Mouse (Mus musculus) testis, postnatal 14 days (tissue): ENCODE results near the gene Tmsb15b2.
A peak's percentile ranks its signal among the peaks of the same experiment; 100 is the strongest.
"Not testable (repeated sequence)": the region's sequence is repeated elsewhere in the genome, so short reads cannot be mapped to it uniquely, and the experiment has no call there.

Experiments
- DNase-seq: peaks from one replicate; pipeline ENCODE4 v3.0.0; 2021; ENCODE audit warnings: low spot score

The Tmsb15b2 gene

GRCm38 (mm10) chrX:136975397-136975796 is at the start of gene Tmsb15b2:
Tmsb15b2 (minus strand) TSS chrX:136975497.
- not testable (repeated sequence) for DNase-seq

DNA sequence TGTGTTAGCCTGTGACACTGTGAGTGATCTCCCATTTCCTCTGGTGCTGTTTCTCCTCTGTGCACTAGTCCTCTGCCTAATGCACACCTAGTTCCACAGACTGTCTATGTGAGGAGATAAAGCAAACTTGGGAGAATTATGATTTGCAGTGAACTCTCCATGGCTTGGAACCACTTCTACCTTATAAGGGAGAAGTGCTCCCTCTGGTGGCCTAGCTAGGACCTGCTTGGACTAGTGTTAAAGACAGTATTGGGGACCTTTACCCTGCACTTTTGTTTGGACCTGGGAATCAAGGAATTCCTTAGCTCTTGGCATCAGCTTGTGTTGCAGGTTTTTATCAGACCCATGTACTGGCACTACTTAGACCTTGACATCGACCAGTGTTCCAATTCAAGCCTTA is 44.0 kb upstream of the Tmsb15b2 start:
- peak; percentile 47 for DNase-seq

DNA sequence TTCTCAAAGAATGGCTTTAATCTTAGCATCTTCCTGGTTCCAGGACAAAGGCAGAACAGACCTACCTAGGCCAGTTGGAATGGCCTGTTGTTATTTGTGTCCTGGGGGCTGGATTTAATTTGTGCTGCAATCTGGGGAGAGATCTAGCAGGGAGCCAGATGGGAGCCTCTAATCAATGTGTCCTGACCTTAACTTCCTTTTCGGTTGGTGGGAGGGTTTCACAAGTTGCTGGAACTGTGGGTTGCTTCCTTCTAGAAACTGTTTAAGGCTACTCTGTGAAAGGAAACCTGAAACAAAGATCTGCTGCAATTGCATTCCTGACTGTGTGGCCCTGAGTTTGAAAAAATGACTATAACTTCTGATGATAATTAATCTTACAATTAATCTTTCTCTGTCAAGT is 42.4 kb upstream of the Tmsb15b2 start:
- DNase-seq, result no peak

DNA sequence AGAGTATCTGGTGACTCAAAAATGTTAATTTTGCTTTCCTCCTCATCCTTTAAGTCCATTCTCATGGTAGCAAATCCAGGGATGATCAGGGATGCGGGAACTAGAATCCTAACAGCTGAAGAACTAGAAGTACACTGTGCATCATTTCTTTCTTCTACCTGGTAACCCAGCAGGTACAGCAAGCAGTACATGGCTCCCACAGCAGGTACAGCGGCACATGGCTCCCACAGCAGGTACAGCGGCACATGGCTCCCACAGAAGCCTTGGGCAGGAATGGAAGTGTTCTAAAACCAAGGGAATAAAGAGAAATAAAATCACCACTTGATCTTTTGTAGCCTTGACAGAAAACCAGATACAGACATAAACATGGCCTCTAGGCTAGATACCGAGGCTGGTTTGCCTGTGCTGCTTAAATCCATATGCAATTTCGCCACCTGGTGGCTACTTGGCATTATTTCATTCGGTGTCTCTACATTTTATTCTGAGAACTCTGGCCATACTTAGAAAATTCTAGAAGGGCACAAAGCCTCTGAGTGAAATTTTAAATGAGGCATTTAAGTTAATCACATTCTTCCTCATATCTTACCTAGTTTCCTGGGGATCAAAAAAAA is 39.9 kb upstream of the Tmsb15b2 start:
- peak; percentile 17 for DNase-seq

- DNase-seq, result no peak
These were observed 21.0 kb upstream of the Tmsb15b2 start for GRCm38 (mm10) chrX:136996256-136996655.

DNA sequence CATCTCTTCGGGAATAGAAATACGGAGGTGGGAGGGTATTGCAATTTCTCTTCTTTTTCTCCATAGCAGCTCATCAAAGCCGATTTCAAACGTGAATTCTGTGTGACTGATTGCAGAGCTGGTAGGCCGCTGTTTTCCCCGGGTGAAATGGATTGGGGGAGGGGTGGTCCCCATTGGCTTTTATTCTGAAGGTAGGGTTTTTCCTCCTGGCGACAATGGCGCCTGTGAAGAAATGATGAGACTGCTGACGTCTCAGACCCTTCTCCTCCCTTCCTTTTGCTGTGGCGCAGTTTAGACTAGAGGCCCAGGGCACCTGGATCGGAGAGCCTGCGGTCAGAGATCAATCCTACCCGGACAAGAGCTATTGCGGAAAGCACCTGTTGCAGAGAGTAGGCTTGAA is 18.3 kb upstream of the Tmsb15b2 start:
- no peak for DNase-seq

GRCm38 (mm10) chrX:136992978-136993547 is 17.8 kb upstream of the Tmsb15b2 start, which contains the start of gene Zcchc18:
Zcchc18 (plus strand) TSS chrX:136993155.
- DNase-seq, result peak; percentile 65

DNA sequence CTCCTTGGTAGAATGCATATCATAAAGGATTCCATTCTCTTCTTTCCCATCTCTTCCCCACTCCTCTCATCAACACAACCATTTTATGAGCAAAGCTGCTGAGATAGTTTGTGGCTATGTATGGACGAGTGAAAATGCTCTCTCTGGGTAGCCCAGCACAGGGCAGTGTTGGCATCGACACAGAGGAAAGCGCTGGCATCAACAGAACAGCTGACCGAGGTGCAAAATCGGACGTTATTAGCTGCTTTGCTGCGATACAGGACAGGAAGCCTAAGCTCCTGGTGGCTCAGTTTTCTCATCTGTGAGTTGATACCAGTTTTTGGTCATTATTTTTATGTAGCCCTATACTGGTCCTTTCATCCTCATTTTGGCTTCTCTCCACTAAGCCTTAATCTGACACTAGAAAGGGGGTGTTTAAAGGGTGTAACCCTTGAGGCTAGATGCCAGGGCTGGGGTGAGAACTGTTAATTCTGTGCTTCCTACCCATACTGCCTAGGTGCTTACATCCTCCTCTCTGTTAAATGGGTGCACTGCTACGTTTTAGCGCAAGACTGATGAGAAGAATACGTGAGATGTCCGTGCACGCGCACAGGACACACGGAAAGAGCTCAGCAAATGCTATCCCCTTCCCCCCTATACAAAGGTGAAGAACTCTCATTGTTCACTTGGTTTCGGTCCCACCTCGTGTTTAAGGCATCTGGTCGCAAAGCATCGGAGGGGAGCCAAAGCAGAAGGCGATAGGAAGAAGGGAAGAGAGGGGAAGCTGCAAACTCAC is 17.1 kb upstream of the Tmsb15b2 start:
- DNase-seq, result no peak

DNA sequence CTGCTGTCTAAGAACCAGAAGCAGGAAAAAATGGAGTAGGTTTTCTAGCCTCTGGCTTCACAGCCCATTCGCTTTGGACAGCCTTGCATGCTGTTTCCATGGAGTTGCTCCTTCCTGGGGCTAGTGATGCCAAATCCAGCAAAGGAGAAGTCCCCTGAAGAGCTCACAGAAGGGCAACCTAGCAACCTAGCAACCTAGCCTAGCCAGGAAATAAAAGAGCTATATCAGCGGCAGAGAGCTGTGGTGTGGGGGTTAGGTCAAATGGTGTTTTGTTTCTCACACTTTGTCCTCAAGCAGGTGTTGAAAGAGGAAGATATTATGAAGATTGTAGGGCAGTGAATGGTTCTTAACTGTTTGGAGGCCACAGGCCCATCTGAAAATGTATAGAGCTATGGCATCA is 16.0 kb upstream of the Tmsb15b2 start:
- DNase-seq, result no peak

DNA sequence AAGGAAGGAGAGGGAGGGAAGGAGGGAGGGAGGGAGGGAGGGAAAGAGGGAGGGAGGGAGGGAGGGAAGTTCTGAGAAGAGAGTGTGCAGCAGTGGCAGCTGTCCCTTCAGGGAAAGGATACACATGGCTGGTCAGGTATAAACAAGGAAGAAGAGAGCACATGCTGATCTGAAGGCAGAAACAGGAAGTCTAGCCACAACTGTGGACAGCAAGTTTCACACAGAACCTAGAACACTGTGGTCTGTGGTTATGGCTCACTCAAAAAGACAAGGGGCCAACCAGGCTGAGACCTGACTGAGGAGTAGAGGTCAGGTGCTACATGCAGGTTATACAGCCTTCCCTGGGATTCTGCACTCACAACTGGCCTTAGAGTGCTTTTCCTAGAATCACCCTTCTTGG is 10.7 kb upstream of the Tmsb15b2 start:
- no peak for DNase-seq

DNA sequence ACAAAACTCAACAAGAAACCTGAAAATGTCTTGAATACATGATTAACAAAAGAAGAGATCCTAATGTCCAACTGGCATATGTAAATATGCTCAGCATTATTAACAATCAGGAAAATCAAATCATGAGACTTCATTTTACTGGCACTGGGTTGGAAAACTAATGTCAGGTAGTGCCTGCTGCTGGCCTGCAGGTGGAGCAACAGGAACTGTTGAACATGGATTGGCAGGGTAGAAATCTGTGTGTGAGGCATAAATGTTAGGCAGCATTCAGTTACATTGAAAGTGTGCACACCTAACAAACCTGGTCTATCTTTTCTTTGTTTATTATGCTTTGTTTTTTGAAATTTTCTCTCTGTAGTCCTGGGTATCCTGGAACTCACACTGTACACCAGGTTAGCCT is 3.3 kb upstream of the Tmsb15b2 start:
- DNase-seq, result no peak

DNA sequence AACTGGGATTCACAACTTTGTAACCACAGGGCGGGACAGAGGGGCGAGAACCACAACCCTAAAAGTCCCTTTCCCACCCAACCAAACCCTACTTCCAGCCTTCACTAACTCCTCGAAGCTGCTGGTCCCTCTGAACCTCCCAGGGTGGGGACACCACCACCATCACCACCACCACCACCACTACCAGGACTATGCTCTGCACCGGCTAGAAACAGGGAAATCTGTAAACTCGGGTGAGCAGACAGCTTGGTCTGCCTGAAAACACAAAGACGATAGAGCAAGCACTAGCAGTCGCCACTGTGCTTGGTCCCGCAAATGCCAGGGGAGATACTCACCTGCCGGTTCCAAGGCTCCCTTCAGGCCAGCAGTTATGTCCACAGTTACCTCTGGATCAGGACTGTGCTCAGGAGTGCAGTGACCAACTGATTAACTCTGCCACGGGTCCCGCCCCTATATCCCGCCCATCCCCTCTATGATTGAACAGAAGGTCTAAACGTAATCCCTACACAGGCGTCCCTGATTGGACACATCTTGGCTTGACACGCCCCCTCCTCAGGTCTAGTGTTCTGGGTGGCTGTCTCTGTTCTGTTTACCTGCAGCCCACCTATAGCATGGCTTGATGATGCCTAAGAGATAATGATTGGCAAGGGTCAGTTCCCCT is 1.3 kb upstream of the Tmsb15b2 start, which contains the start of the genes Tmsb15l and Tmsb15b1:
TSS of gene Tmsb15l (minus strand) at position 446 of the 661 bp plus-strand sequence.
TSS of gene Tmsb15b1 (minus strand) at position 451 of the 661 bp plus-strand sequence.
- DNase-seq, result peak; percentile 76

GRCm38 (mm10) chrX:136959688-136960087 is 15.6 kb downstream of the Tmsb15b2 start:
- DNase-seq, result no peak

DNA sequence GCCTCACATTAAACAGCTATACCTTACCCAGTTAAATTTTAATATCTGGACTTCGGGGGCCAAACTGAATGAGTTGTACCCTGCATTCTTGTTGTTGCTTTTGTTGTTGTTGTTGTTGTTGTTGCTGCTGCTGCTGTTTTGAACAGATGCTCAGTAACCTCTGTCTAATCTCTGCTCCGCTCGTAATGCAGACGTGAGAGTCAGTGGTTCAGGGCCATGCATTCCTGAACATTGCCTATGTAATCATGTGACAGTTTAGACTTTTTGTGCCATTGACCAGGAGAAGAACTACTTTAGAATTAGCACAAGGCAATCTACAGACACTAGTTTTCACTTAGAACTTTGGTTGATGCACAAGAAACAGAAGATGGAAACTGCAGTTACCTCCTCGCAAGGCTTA is 17.0 kb downstream of the Tmsb15b2 start:
- not testable (repeated sequence) for DNase-seq

DNA sequence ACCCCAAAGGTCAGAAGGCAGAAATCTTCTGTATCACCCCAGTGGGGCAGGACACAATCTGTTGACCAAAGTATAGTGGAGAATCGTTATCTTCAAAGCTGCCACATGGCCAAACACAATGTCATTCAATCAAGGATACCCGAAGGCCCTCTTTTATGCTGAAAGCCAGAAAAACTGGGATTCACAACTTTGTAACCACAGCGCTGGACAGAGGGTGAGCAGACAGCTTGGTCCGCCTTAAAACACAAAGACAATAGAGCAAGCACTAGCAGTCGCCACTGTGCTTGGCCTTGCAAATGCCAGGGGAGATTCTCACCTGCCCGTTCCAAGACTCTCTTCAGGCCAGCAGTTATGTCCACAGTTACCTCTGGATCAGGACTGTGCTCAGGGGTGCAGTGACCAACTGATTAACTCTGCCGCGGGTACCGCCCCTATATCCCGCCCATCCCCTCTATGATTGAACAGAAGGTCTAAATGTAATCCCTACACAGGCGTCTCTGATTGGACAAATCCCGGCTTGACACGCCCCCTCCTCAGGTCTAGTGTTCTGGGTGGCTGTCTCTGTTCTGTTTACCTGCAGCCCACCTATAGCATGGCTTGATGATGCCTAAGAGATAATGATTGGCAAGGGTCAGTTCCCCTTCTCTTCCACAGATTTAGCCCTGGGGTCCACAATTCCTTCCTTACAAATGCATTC is 17.6 kb downstream of the Tmsb15b2 start:
- peak; percentile 70 for DNase-seq

DNA sequence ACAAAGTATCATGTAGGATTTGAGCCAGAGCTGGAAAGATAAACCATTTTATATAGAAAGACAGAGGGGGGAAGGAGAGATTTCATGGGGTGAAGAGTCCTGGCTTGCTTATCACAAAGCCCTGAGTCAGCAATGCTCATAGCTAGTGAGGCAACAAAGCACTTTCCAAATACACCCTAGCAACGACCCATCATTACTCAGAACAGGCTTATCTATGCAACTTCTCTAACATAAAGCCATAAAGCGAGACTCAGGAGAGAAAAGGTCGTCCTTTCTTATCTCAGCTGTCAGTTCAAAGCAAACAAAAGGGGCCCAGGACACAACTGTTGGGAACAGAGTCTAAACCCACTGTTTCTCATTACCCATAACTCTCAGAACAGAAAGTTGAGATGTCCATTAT is 37.3 kb downstream of the Tmsb15b2 start:
- no peak for DNase-seq

GRCm38 (mm10) chrX:136927031-136927430 is 48.3 kb downstream of the Tmsb15b2 start, which contains the start of gene H2bfm:
H2bfm (plus strand) TSS chrX:136927325.
- peak; percentile 70 for DNase-seq

- DNase-seq, result no peak
These were observed 49.4 kb downstream of the Tmsb15b2 start for GRCm38 (mm10) chrX:136925863-136926262.
